Mouse (Mus musculus) liver, adult 2 months (tissue): ENCODE measurements around the gene Ptk7.

Source experiments
- CTCF ChIP-seq: fragments of 200-500 bp; IDR thresholded peaks from 2 replicates; pipeline ENCODE4 v1.5.1; 2011; ENCODE audit warnings: low read depth, low read length, control low read depth
- POLR2A ChIP-seq: fragments of 200-500 bp; IDR thresholded peaks from 2 replicates; pipeline ENCODE4 v1.6.1; 2011; ENCODE audit warnings: low read length, control low read depth; ENCODE audit not compliant: insufficient read depth; ENCODE audit errors: extremely low read depth

DNA sequence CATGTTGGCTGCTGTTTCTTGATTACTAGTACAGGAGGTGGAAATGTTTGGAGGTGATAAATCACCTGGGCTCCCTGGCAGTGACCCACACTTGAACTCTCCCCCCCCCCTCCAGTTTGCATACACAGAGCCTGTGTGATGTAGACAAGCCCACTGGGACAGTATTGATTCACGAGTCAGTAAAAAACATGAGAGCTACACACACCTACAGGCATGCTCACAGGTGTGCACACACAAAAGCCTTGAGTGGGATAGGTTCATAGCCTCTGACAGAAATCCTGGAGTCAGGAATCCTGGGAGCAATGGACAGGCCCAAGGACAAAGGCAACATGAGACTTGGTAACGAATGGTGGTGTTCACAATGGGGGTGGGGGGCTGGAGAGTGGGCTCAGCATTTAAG lies 17.1 kb downstream of the Ptk7 start:
- TF ChIP-seq POLR2A, result no peak
- no peak for TF ChIP-seq CTCF
